Mouse (Mus musculus) CH12.LX (cell line): ENCODE data around the gene Gli2. TPM values are rescaled to one million over a fixed set of nuclear protein-coding genes. Genes with fewer than 3 reads are reported as not detected.

Experiments used
- DNase-seq: peaks from one replicate; pipeline ENCODE4 v3.0.0-alpha.2; 2013; ENCODE audit errors: extremely low read depth
- H3K27ac ChIP-seq: 2 replicates; pipeline ENCODE4 v1.5.1; 2012; ENCODE audit warnings: low read depth, mild to moderate bottlenecking, control low read depth, moderate library complexity; ENCODE audit not compliant: insufficient read depth
- H3K27me3 ChIP-seq: replicated peaks from 2 replicates; pipeline ENCODE3; 2012; ENCODE audit warnings: inconsistent platforms
- H3K36me3 ChIP-seq, 2 experiments: replicated peaks in 1 of 2; 2 replicates each; pipeline versions ENCODE3 to v1.6.1; 2012; ENCODE audit warnings: inconsistent platforms in 1 of 2, low read length in 1 of 2, mild to moderate bottlenecking in 1 of 2, mixed read lengths in 1 of 2, moderate library complexity in 1 of 2; ENCODE audit not compliant: control insufficient read depth in 1 of 2, insufficient read depth in 1 of 2
- H3K4me1 ChIP-seq, 2 experiments: 2 replicates each; pipeline ENCODE4 v1.6.1; 2012; ENCODE audit warnings: inconsistent platforms in 1 of 2, moderate library complexity in 1 of 2; ENCODE audit not compliant: insufficient read depth in 2 of 2, control insufficient read depth in 1 of 2
- H3K4me2 ChIP-seq: 2 replicates; pipeline ENCODE4 v1.6.1; 2012; ENCODE audit warnings: low read depth, mild to moderate bottlenecking, control low read depth; ENCODE audit not compliant: poor library complexity, insufficient read depth, severe bottlenecking
- H3K4me3 ChIP-seq, 3 experiments: fragments of 150-350 bp in 1 of 3; sonication (generic) in 1 of 3; replicated peaks in 1 of 3; 2 replicates each; pipeline versions ENCODE3 to v1.5.1; 2011 to 2012; ENCODE audit warnings: low read depth in 2 of 3, low read length in 2 of 3, mild to moderate bottlenecking in 2 of 3, moderate library complexity in 2 of 3, control low read depth in 1 of 3, improper control_type of control experiment in 1 of 3, inconsistent platforms in 1 of 3, mixed read lengths in 1 of 3; ENCODE audit not compliant: poor library complexity in 1 of 3
- H3K79me2 ChIP-seq: replicated peaks from 2 replicates; pipeline ENCODE4 v1.6.1; 2012; ENCODE audit warnings: mild to moderate bottlenecking, moderate library complexity; ENCODE audit not compliant: control insufficient read depth, poor library complexity, insufficient read depth, severe bottlenecking; ENCODE audit errors: extremely low read depth
- H3K9ac ChIP-seq: 2 replicates; pipeline ENCODE4 v1.6.1; 2012; ENCODE audit warnings: low read depth, mild to moderate bottlenecking, control low read depth, moderate library complexity; ENCODE audit not compliant: insufficient read depth
- H3K9me3 ChIP-seq: replicated peaks from 2 replicates; pipeline ENCODE3; 2012; ENCODE audit warnings: low read length, inconsistent platforms, mixed read lengths
- BHLHE40 ChIP-seq: IDR thresholded peaks from 2 replicates; pipeline ENCODE4 v1.6.1; 2011; ENCODE audit warnings: mild to moderate bottlenecking, low read depth, low read length, improper control_type of control experiment
- CTCF ChIP-seq, 2 experiments: IDR thresholded peaks in 1 of 2; conservative IDR thresholded peaks in 1 of 2; 2 replicates each; pipeline ENCODE4 v1.5.1; 2011 to 2012; ENCODE audit warnings: low read depth in 2 of 2, low read length in 2 of 2, improper control_type of control experiment in 1 of 2, inconsistent platforms in 1 of 2, mild to moderate bottlenecking in 1 of 2, moderate library complexity in 1 of 2
- ELF1 ChIP-seq: IDR thresholded peaks from 2 replicates; pipeline ENCODE4 v1.6.1; 2014; ENCODE audit warnings: low read depth, mild to moderate bottlenecking, inconsistent platforms, low read length, improper control_type of control experiment
- JUN ChIP-seq: IDR thresholded peaks from 2 replicates; pipeline ENCODE4 v1.6.1; 2011; ENCODE audit warnings: low read depth, mild to moderate bottlenecking, low read length, improper control_type of control experiment, moderate library complexity; ENCODE audit not compliant: insufficient read depth
- JUND ChIP-seq: conservative IDR thresholded peaks from 2 replicates; pipeline ENCODE4 v1.6.1; 2011; ENCODE audit warnings: low read depth, low read length, improper control_type of control experiment
- MXI1 ChIP-seq: IDR thresholded peaks from 2 replicates; pipeline ENCODE4 v1.6.1; 2011; ENCODE audit warnings: mild to moderate bottlenecking, low read depth, low read length, improper control_type of control experiment
- MYC ChIP-seq: IDR thresholded peaks from 2 replicates; pipeline ENCODE4 v1.6.1; 2011; ENCODE audit warnings: low read depth, mild to moderate bottlenecking, improper control_type of control experiment, low read length
- RCOR1 ChIP-seq: conservative IDR thresholded peaks from 2 replicates; pipeline ENCODE4 v1.6.1; 2012; ENCODE audit warnings: low read depth, mild to moderate bottlenecking, inconsistent platforms, low read length, improper control_type of control experiment
- SMC3 ChIP-seq: IDR thresholded peaks from 2 replicates; pipeline ENCODE4 v1.6.1; 2011; ENCODE audit warnings: low read depth, low read length, improper control_type of control experiment
- UBTF ChIP-seq: IDR thresholded peaks from 2 replicates; pipeline ENCODE4 v1.6.1; 2012; ENCODE audit warnings: low read depth, mild to moderate bottlenecking, inconsistent platforms, low read length, improper control_type of control experiment, moderate library complexity
- USF1 ChIP-seq: IDR thresholded peaks from 2 replicates; pipeline ENCODE4 v1.6.1; 2014; ENCODE audit warnings: low read depth, mild to moderate bottlenecking, inconsistent platforms, low read length, improper control_type of control experiment
- USF2 ChIP-seq: conservative IDR thresholded peaks from 2 replicates; pipeline ENCODE4 v1.6.1; 2011; ENCODE audit warnings: low read depth, low read length, improper control_type of control experiment
- ZMIZ1 ChIP-seq: IDR thresholded peaks from 2 replicates; pipeline ENCODE4 v1.6.1; 2012; ENCODE audit warnings: low read depth, mild to moderate bottlenecking, inconsistent platforms, low read length, improper control_type of control experiment
- dilution Hi-C: fragments of 300-500 bp; cut with MboI; formaldehyde crosslinking; loops from 2 replicates; pipeline ENCODE4 v1.14.3; 2020; ENCODE audit warnings: low sequenced_read_pairs; ENCODE audit not compliant: extremely low pct_unique_long_range_greater_than_20kb, extremely low pct_ligation_motif_present
- in situ Hi-C: fragments of 300-500 bp; cut with MboI; formaldehyde crosslinking; loops from 3 replicates; pipeline ENCODE4 v1.14.3; 2019; ENCODE audit warnings: low sequenced_read_pairs, low pct_ligation_motif_present, low pct_unique_long_range_greater_than_20kb, mixed read lengths
- polyA plus RNA-seq: library from polyadenylated mRNA; unstranded; fragments of >175 nt; gene quantifications from 2 replicates; pipeline ENCODE4 v1.2.1, GENCODE M21; 2012; ENCODE audit warnings: low read depth; ENCODE audit not compliant: insufficient read length
- total RNA-seq, 2 experiments: library from RNA; depleted of rRNA; stranded (reverse); fragments of 300-350 nt in 1 of 2; fragments of >200 nt in 1 of 2; gene quantifications; 2 replicates each; pipeline ENCODE4 v1.2.3; 2012 to 2014

Gli2 gene
- total and polyA plus RNA-seq, 3 experiments: not detected

GRCm38 (mm10) chr1:118980636-118981035, 72.8 kb downstream of the Gli2 start:
- in situ Hi-C loops: no loop called here
- no peaks in the 10 kb centered on the region for H3K79me2 ChIP-seq
- no peak overlapping the region for H3K4me2 ChIP-seq
- H3K4me3 ChIP-seq: no peak overlapping the region
- dilution Hi-C loops: no loop called here
- peaks cover 96% of the 10 kb centered on the region for H3K9me3 ChIP-seq
- H3K9ac ChIP-seq: no peak overlapping the region
- TF ChIP-seq MYC (no peak), BHLHE40 (no peak), CTCF (conservative IDR thresholded peaks at IDR 0.05 in 1 of 2, IDR thresholded peaks at IDR 0.05 in 1 of 2; ENCODE audit: low read depth in 2 of 2, low read length in 2 of 2) (no peak), JUND (no peak), ZMIZ1 (no peak), JUN (no peak), ELF1 (no peak), UBTF (no peak), SMC3 (no peak), USF2 (no peak), MXI1 (no peak), RCOR1 (no peak)
- no peaks in the 10 kb centered on the region for H3K36me3 ChIP-seq
- DNase-seq: no peak
- H3K27me3 ChIP-seq: no peaks in the 10 kb centered on the region
- no peak overlapping the region for H3K27ac ChIP-seq
- H3K4me1 ChIP-seq: no peaks in the 10 kb centered on the region

GRCm38 (mm10) chr1:118976596-118976995, 76.8 kb downstream of the Gli2 start:
- H3K4me3 ChIP-seq: no peak overlapping the region
- no peak for DNase-seq
- no peaks in the 10 kb centered on the region for H3K36me3 ChIP-seq
- no peaks in the 10 kb centered on the region for H3K79me2 ChIP-seq
- dilution Hi-C loops: no loop called here
- no peaks in the 10 kb centered on the region for H3K4me1 ChIP-seq
- no peak for TF ChIP-seq USF1
- no peak for TF ChIP-seq SMC3
- TF ChIP-seq JUN: no peak
- TF ChIP-seq, all 38 proteins: peak for 0
- H3K27ac ChIP-seq: no peak overlapping the region
- H3K27me3 ChIP-seq: no peaks in the 10 kb centered on the region
- no peak overlapping the region for H3K9ac ChIP-seq
- in situ Hi-C loops: no loop called here
- H3K4me2 ChIP-seq: no peak overlapping the region
- peaks cover 95% of the 10 kb centered on the region for H3K9me3 ChIP-seq

GRCm38 (mm10) chr1:118975376-118975775, 78.0 kb downstream of the Gli2 start:
- dilution Hi-C loops: no loop called here
- H3K79me2 ChIP-seq: no peaks in the 10 kb centered on the region
- no peak overlapping the region for H3K4me3 ChIP-seq
- no peaks in the 10 kb centered on the region for H3K4me1 ChIP-seq
- in situ Hi-C loops: no loop called here
- H3K9me3 ChIP-seq: peaks cover 94% of the 10 kb centered on the region
- H3K36me3 ChIP-seq: no peaks in the 10 kb centered on the region
- no peak overlapping the region for H3K4me2 ChIP-seq
- H3K27ac ChIP-seq: no peak overlapping the region
- no peak for TF ChIP-seq MXI1
- no peak for DNase-seq
- H3K9ac ChIP-seq: no peak overlapping the region
- H3K27me3 ChIP-seq: no peaks in the 10 kb centered on the region
